In genomic region chr3:139297909-139298308, GRCm38 (mm10) we compare ENCODE assay signal across 8 mouse cellular contexts.
DNase-seq lines count a peak whose midpoint lies in the region; ATAC-seq and TF ChIP-seq lines count a peak whose summit lies in the region.

No protein-coding gene starts in this region.

- peak; percentile 84 for DNase-seq in hindbrain, embryonic 14.5 days (ENCODE audit: low spot score)
- DNase-seq in hindbrain, embryonic 10.5 days (ENCODE audit: low spot score) = no peak
- peak; percentile 73 for DNase-seq in midbrain, postnatal 0 days (ENCODE audit: low spot score)
- no peak for DNase-seq in midbrain, embryonic 11.5 days (ENCODE audit: low spot score, missing footprints)
- DNase-seq in embryo, embryonic 10 days (ENCODE audit: low spot score) = peak; percentile 64
- DNase-seq in telencephalon, adult 2 months (ENCODE audit: low read depth, low spot score) = peak; percentile 23
- DNase-seq in adrenal gland, postnatal 14 days = no peak

- H3K4me3 ChIP-seq in hindbrain, embryonic 14.5 days (replicated peaks; ENCODE audit: low read length) = no peak overlapping the region
- no peak overlapping the region for H3K4me3 ChIP-seq in hindbrain, embryonic 10.5 days
- H3K4me3 ChIP-seq in midbrain, postnatal 0 days (ENCODE audit: low read depth, low read length) = no peak overlapping the region
- H3K4me3 ChIP-seq in midbrain, embryonic 11.5 days (ENCODE audit: low read depth, low read length) = no peak overlapping the region

- H3K9ac ChIP-seq in hindbrain, embryonic 14.5 days = no peak overlapping the region
- no peak overlapping the region for H3K9ac ChIP-seq in midbrain, postnatal 0 days (replicated peaks; ENCODE audit: low read length, poor library complexity, severe bottlenecking)
- no peak overlapping the region for H3K9ac ChIP-seq in midbrain, embryonic 11.5 days (ENCODE audit: low read length)

- H3K27me3 ChIP-seq in hindbrain, embryonic 14.5 days (ENCODE audit: control insufficient read depth, insufficient read depth, low read length) = no peaks in the 10 kb centered on the region
- H3K27me3 ChIP-seq in hindbrain, embryonic 10.5 days (ENCODE audit: insufficient read depth, poor library complexity, severe bottlenecking) = no peaks in the 10 kb centered on the region
- H3K27me3 ChIP-seq in midbrain, postnatal 0 days (ENCODE audit: insufficient read depth, low read length) = no peaks in the 10 kb centered on the region
- H3K27me3 ChIP-seq in midbrain, embryonic 11.5 days (ENCODE audit: control insufficient read depth, insufficient read depth, low read length) = no peaks in the 10 kb centered on the region

- H3K36me3 ChIP-seq in hindbrain, embryonic 14.5 days (replicated peaks; ENCODE audit: control insufficient read depth, insufficient read depth) = no peaks in the 10 kb centered on the region
- H3K36me3 ChIP-seq in hindbrain, embryonic 10.5 days = no peaks in the 10 kb centered on the region
- no peaks in the 10 kb centered on the region for H3K36me3 ChIP-seq in midbrain, postnatal 0 days (ENCODE audit: insufficient read depth, low read length)
- H3K36me3 ChIP-seq in midbrain, embryonic 11.5 days (ENCODE audit: control insufficient read depth, insufficient read depth, low read length) = no peaks in the 10 kb centered on the region

- no peak for ATAC-seq in hindbrain, embryonic 14.5 days (ENCODE audit: low FRiP score)
- ATAC-seq in midbrain, postnatal 0 days (ENCODE audit: low FRiP score) = no peak
- no peak for ATAC-seq in midbrain, embryonic 11.5 days (ENCODE audit: low FRiP score)
- no peak for ATAC-seq in megakaryocyte-erythroid progenitor cell, adult 5-6 weeks (replicated peaks; ENCODE audit: low FRiP score, low TSS enrichment, poor library complexity, severe bottlenecking)

- peak; percentile 81 for TF ChIP-seq CTCF in midbrain, postnatal 0 days (IDR thresholded peaks at IDR 0.05)

- H3K9me3 ChIP-seq in hindbrain, embryonic 14.5 days (ENCODE audit: control insufficient read depth, low read length) = no peaks in the 10 kb centered on the region
- H3K9me3 ChIP-seq in hindbrain, embryonic 10.5 days = no peaks in the 10 kb centered on the region
- no peaks in the 10 kb centered on the region for H3K9me3 ChIP-seq in midbrain, postnatal 0 days (ENCODE audit: low read length)
- H3K9me3 ChIP-seq in midbrain, embryonic 11.5 days (ENCODE audit: control insufficient read depth, low read length) = no peaks in the 10 kb centered on the region

- no peaks in the 10 kb centered on the region for H3K4me1 ChIP-seq in hindbrain, embryonic 14.5 days (replicated peaks; ENCODE audit: control insufficient read depth, insufficient read depth, low read length)
- H3K4me1 ChIP-seq in hindbrain, embryonic 10.5 days (replicated peaks) = no peaks in the 10 kb centered on the region
- H3K4me1 ChIP-seq in midbrain, postnatal 0 days (ENCODE audit: insufficient read depth, low read length) = no peaks in the 10 kb centered on the region
- H3K4me1 ChIP-seq in midbrain, embryonic 11.5 days (ENCODE audit: control insufficient read depth, insufficient read depth, low read length) = no peaks in the 10 kb centered on the region

- H3K4me2 ChIP-seq in hindbrain, embryonic 14.5 days (replicated peaks) = no peak overlapping the region
- H3K4me2 ChIP-seq in midbrain, postnatal 0 days (ENCODE audit: low read depth, low read length, poor library complexity, severe bottlenecking) = no peak overlapping the region
- no peak overlapping the region for H3K4me2 ChIP-seq in midbrain, embryonic 11.5 days

- H3K27ac ChIP-seq in hindbrain, embryonic 14.5 days = no peak overlapping the region
- no peak overlapping the region for H3K27ac ChIP-seq in hindbrain, embryonic 10.5 days
- H3K27ac ChIP-seq in midbrain, postnatal 0 days (ENCODE audit: low read depth, low read length) = no peak overlapping the region
- H3K27ac ChIP-seq in midbrain, embryonic 11.5 days (ENCODE audit: low read depth, low read length) = no peak overlapping the region

Comparison
In these comparisons a context has a peak if more than half of its experiments do, and no peak if none do; other contexts are left out.
1. DNase-seq: peak in hindbrain, embryonic 14.5 days (single experiment), midbrain, postnatal 0 days (single experiment), embryo, embryonic 10 days (single experiment) and telencephalon, adult 2 months (single experiment); none in hindbrain, embryonic 10.5 days (single experiment), midbrain, embryonic 11.5 days (single experiment) and adrenal gland, postnatal 14 days (single experiment).